Mouse (Mus musculus): ENCODE measurements around the gene Gsto1.
A peak's percentile ranks its signal among the peaks of the same experiment; 100 is the strongest.

DNA sequence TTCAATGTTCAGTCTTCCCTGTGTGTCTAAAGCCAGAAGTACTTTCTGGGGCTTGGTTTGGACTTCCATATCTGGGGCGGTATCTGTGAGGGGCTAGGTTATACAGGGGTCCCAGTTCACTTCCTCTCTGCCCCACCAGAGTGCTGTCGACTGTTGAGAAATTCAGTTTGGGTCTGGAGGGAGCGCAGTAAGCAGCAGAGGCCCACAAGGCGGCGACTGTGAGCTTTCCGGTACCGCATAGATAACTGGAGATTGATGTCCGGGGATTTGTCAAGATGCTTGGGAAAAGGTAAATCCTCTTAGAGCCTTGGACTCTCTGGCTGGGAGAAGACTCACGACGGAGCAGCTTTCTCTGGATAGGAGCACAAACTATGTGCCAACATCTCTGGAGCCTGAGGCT is 16.7 kb downstream of the Gsto1 start:
- TF ChIP-seq CTCF (IDR thresholded peaks at IDR 0.05; ENCODE audit: low read depth, low read length) (peak; percentile 43), EP300 (IDR thresholded peaks at IDR 0.05; ENCODE audit: insufficient read depth, low read depth, low read length) (no peak)

All from ES-Bruce4 (cell line).